Mouse (Mus musculus) adrenal gland, adult 18-20 months (tissue): ENCODE measurements around the gene Atp10b. TPM values are rescaled to one million over a fixed set of nuclear protein-coding genes. Genes with fewer than 3 reads are reported as not detected.

Experiments used
- total RNA-seq, 2 experiments: library from RNA; stranded (reverse); gene quantifications; 1 replicate in 1 of 2; 2 replicates in 1 of 2; pipeline ENCODE4 v1.2.3; 2021

Atp10b gene
- total RNA-seq, 2 experiments from 2014 or later, result 0.03 to 0.06 TPM

Other genes starting within 250 kb of the Atp10b start
- gene Gm9972, start 114.1 kb upstream of the Atp10b start, total RNA-seq, result not detected